Mouse (Mus musculus) layer of hippocampus, adult 6 months (tissue): ENCODE results near the gene Tbc1d10a. TPM values are rescaled to one million over a fixed set of nuclear protein-coding genes. Genes with fewer than 3 reads are reported as not detected.

Source experiments
- long read RNA-seq, 2 experiments: library from polyadenylated mRNA; unstranded; transcript quantifications; one replicate each; pipeline ENCODE4 v2.0.0; 2019 to 2020
- microRNA-seq: library from miRNA; unstranded; fragments of <30 nt; microRNA quantifications from one replicate; pipeline ENCODE4 v1.2.0, GENCODE M21; 2020
- polyA plus RNA-seq: library from polyadenylated mRNA; unstranded; fragments of <200 nt; fragmentation: Nextera tagmentation; gene quantifications from 2 replicates; pipeline ENCODE4 v1.2.3, GENCODE M21; 2021

Tbc1d10a gene
- 41.4 and 42.0 TPM in 2 replicates for polyA plus RNA-seq
- long read RNA-seq, experiment 1, transcript Tbc1d10a-201 (9 exons, 1,957 nt), result major isoform, 102 of 116 reads
- long read RNA-seq, experiment 1, partial matches to known transcripts, result 9 of 116 reads
- long read RNA-seq, experiment 1, other reads (novel, unspliced or antisense), result 5 of 116 reads
- long read RNA-seq, experiment 2, transcript Tbc1d10a-201 (9 exons, 1,957 nt), result major isoform, 193 of 210 reads
- long read RNA-seq, experiment 2, partial matches to known transcripts, result 2 of 210 reads
- long read RNA-seq, experiment 2, other reads (novel, unspliced or antisense), result 15 of 210 reads

DNA sequence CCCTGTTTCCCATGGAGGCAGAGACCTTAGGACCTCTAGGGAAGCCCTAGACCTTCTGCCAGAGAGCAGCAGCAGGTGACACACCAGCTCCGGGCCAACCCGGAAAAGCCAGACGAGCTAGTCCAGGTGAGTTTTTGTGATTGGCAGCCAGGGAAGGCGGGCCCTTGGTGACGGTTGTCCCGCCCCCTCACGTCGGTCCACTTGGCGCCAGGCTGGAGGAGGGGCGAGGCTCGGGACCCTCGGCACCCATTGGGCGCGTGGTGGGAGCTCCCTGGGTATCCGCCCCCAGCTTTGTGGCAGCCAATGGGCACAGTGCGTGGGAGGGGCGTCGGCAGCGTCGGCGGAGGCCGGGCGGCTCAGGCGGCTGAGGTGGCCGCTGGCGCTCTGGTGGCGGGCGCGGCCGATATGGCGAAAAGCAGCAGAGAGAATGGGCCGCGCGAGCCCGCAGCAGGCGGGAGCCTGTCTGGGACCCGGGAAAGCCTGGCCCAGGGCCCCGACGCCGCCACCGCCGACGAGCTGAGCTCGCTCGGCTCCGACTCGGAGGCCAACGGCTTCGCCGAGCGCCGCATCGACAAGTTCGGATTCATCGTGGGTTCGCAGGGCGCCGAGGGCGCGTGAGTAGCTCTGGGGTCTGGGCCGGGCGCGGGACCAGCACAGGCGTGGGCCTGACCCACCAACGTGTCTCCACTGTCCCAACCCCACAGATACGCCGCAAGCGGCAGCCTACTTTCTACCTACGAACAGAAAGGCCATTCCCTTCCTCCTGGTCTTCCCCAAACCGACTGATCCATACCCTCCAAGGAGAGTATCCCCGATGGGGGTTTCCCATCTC lies at the start of gene Tbc1d10a:
Gene Tbc1d10a (plus strand): TSS at position 304 of the 832 bp plus-strand sequence.

DNA sequence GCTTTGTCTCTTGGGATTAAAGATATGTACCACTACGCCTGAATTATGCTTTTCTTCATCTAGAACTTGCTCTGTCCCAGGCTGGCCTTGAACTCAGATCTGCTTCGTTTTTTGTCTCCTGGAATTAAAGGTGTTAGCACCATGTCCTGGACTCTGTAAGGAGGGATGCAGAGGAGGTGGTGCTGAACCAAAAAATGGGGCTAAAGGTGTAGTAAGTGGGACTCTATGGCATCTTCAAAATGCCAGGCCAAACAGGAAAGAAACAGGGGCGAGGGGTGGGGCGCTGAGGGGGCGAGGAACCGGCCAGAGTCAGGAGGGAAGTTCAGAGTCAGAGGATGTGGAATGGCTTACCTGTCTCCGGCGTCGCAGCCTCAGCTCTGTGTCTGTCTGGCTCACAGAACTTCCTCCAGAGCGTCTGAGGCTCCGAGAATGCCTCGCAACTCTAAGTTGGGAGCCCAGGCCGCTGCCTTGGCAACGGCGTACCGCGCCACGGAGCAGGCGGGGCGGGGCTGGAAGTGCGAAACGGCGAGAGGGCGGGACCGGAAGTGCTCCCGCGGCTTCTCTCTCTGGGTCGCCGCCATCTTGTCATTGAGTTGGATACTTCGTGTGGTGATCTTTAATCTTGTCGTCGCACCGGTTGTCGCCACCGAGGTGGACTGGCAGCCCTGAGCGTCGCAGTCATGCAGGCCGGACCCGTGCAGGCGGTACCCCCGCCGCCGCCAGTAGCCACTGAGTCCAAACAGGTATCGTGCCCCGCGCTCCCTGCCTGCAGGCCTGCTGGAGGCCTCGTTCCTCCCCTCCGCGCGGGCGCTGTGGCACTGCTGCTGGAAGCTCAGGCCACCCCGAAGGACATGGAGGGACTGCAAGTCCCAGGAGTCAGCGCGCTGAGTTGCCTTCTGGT lies 26.5 kb upstream of the Tbc1d10a start, which contains the start of the genes Ccdc157 and Sf3a1:
Gene Ccdc157 (minus strand): TSS at position 486 of the 901 bp plus-strand sequence.
Gene Sf3a1 (plus strand): TSS at position 543 of the 901 bp plus-strand sequence.

DNA sequence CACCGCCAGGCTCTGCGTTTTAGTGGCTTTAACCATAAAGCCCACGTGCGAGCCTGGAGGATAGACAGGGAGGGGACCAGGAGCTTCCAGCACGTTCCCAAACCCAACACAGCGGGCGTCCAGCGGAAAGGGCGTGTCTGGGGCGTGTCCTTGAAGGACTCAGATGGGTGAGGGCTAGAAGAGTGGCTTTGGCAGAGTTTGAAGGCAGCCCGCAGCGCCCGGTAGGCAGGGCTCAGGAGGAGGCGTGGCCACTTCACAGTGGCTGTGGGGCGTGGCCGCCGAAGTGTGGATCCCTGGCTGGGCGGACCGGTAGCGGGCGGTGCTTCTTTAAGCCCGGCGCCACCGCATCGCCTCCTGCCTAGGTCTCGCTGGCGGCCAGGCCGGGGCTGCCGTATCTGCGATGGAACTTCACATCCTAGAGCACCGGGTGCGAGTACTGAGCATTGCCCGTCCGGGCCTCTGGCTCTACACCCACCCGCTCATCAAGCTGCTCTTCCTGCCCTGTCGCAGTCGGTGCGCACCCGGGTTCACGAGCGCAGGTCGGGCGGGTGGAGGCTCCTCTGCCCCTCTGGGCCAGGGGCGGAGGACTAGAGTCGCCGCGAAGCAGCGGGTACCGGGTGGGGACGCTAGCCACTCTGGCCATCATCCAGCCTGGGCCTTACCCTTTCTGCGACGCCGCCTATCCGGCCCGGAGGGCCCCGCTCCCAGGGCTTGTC lies 31.5 kb downstream of the Tbc1d10a start, which contains the start of gene Castor1:
Gene Castor1 (plus strand): TSS at position 312 of the 716 bp plus-strand sequence.

DNA sequence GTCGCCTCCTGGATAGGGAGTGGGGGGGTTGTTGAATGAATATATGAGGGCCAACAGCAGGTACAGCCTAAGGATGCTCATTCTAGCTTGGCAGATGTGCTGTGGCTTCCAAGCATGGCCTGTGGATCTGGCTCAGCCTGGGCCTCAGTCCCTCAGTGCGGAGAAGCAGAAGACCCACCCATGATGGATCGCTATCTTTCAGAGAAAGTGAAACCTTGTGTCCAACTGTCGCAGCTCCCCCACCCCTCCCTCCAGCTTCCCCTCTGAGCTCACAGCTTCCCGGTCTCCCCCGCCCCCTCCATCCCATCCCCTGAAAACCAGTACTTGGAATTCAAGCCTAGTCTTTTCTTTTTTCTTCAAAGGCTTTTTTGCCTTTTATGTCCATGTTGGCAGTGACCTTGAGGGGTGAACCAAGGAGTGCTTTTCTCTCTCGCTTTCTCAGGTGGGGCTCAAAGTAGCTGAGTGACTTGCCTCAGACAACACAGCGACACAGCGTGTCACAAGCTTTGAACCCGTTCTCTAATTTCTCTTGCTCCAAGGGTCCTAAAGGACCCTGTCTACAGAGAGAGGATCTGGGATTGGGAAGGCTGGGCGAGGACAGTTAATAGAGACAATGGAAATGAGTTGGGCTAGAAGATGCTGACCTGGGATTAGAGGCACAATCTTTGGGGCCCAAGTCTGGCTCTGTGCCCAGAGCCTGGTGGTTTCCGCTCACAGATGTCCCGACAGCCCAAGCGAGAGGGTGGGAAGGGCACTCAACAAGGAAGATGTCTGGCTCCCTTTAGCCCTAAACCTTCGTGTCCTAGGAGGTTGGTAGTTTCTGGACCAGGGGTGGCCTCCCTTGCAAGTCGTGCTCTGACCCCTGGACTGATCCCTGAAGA lies 49.3 kb downstream of the Tbc1d10a start, which contains the start of gene Osm:
Gene Osm (plus strand): TSS at position 756 of the 881 bp plus-strand sequence.

DNA sequence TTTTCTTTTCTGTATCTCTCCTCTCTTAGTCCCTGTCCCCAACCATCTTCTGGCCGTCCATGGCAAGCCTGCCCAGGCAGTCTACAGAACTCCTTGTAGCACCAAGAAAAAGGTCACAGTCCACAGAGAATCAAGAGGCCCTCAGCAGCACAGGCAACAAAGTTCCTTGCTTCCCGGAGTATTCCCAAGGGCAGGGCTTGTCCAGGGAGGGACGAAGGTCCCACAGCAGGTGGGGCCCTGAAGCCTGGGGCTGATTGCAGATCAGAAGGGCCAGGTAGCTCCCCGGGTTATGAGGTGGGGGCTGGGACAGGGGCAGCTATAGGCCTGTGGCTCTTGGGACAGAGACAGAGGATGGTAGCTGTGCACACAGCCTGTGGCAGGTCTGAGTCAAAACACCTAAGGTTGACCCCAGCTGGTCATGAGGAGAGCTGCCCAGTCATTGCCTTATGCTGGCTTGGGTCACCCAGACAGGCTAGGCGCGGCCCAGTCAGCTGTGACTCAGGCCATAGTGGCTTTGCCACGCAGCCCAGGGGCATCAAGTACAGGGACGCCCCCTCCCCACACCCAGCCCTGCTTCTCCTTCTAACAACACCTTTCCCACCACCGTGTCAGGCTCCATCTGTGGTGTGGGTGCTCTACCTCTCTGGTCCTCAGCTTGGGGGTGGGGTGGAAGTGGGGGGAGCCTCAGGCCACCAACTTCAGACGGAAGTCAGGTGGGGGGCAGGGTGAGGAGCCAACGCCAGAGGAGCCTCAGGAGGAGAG lies 70.4 kb downstream of the Tbc1d10a start, which contains the start of gene Lif:
Gene Lif (plus strand): TSS at position 712 of the 762 bp plus-strand sequence.

Small RNA genes lying within 50 kb of the gene (microRNA-seq; reads per million reads assigned to microRNA genes)
- 3.4 reads per million, percentile 11 among the genes with 10 or more reads in this experiment for gene Mir3060

Other genes starting within 250 kb of the Tbc1d10a start
- gene Pes1, start 222.8 kb upstream of the Tbc1d10a start, polyA plus RNA-seq, result 23.5 and 28.5 TPM in 2 replicates
- gene 4930556J24Rik, start 210.0 kb upstream of the Tbc1d10a start, polyA plus RNA-seq, result not detected in 2 replicates
- gene Gal3st1, start 203.2 kb upstream of the Tbc1d10a start, polyA plus RNA-seq, result 3.4 and 5.4 TPM in 2 replicates
- gene Sec14l4, start 155.3 kb upstream of the Tbc1d10a start, polyA plus RNA-seq, result 0.33 and 0.80 TPM in 2 replicates
- 0.67 and 1.7 TPM in 2 replicates for gene Sec14l3, start 121.9 kb upstream of the Tbc1d10a start, polyA plus RNA-seq
- gene Mtfp1, start 91.3 kb upstream of the Tbc1d10a start, polyA plus RNA-seq, result 189 and 199 TPM in 2 replicates
- 3.8 and 4.0 TPM in 2 replicates for gene Sec14l2, start 63.4 kb upstream of the Tbc1d10a start, polyA plus RNA-seq
- gene Rnf215, start 51.6 kb upstream of the Tbc1d10a start, polyA plus RNA-seq, result 11.3 and 11.7 TPM in 2 replicates
- 2.9 and 3.6 TPM in 2 replicates for gene Ccdc157, start 26.5 kb upstream of the Tbc1d10a start, polyA plus RNA-seq
- 28.7 and 37.2 TPM in 2 replicates for gene Sf3a1, start 26.4 kb upstream of the Tbc1d10a start, polyA plus RNA-seq
- gene Castor1, start 31.4 kb downstream of the Tbc1d10a start, polyA plus RNA-seq, result 8.0 and 10.9 TPM in 2 replicates
- 0.14 and 0.21 TPM in 2 replicates for gene Osm, start 49.6 kb downstream of the Tbc1d10a start, polyA plus RNA-seq
- 0.74 and 1.1 TPM in 2 replicates for gene Lif, start 70.8 kb downstream of the Tbc1d10a start, polyA plus RNA-seq